Mouse (Mus musculus) heart, embryonic 14.5 days (tissue): ENCODE results near the gene Mgrn1. TPM values are rescaled to one million over a fixed set of nuclear protein-coding genes. Genes with fewer than 3 reads are reported as not detected.

Experiments
- ATAC-seq: fragments of 200-750 bp; cut with Nextera tagmentation; 2 replicates; pipeline ENCODE4 v1.8.0; 2017; ENCODE audit warnings: low read depth, moderate TSS enrichment; ENCODE audit not compliant: insufficient number of reproducible peaks, insufficient read depth, low FRiP score
- H3K27ac ChIP-seq, 2 experiments: fragments of 200-500 bp in 1 of 2; fragments of 300-500 bp in 1 of 2; sonication (generic) in 1 of 2; replicated peaks in 1 of 2; 2 replicates each; pipeline ENCODE4 v1.5.1; 2012 to 2014; ENCODE audit warnings: low read depth in 2 of 2, low read length in 2 of 2, control low read depth in 1 of 2, mild to moderate bottlenecking in 1 of 2, mixed read lengths in 1 of 2; ENCODE audit not compliant: control insufficient read depth in 1 of 2, insufficient read depth in 1 of 2
- H3K27me3 ChIP-seq: fragments of 300-500 bp; sonication (generic); 2 replicates; pipeline ENCODE4 v1.6.1; 2014; ENCODE audit warnings: mild to moderate bottlenecking, low read length, control low read depth; ENCODE audit not compliant: control insufficient read depth, insufficient read depth
- H3K36me3 ChIP-seq: fragments of 300-500 bp; sonication (generic); 2 replicates; pipeline ENCODE4 v1.6.1; 2014; ENCODE audit warnings: mild to moderate bottlenecking, control low read depth, low read length, mixed read lengths; ENCODE audit not compliant: control insufficient read depth, insufficient read depth
- H3K4me1 ChIP-seq, 2 experiments: fragments of 200-500 bp in 1 of 2; fragments of 300-500 bp in 1 of 2; sonication (generic) in 1 of 2; 2 replicates each; pipeline ENCODE4 v1.6.1; 2012 to 2014; ENCODE audit warnings: low read length in 2 of 2, control low read depth in 1 of 2, mixed read lengths in 1 of 2; ENCODE audit not compliant: control insufficient read depth in 2 of 2, insufficient read depth in 2 of 2
- H3K4me2 ChIP-seq: fragments of 300-500 bp; sonication (generic); 2 replicates; pipeline ENCODE4 v1.6.1; 2014; ENCODE audit warnings: mild to moderate bottlenecking, low read length
- H3K4me3 ChIP-seq, 2 experiments: fragments of 200-500 bp in 1 of 2; fragments of 300-500 bp in 1 of 2; sonication (generic) in 1 of 2; 2 replicates each; pipeline ENCODE4 v1.5.1; 2012 to 2014; ENCODE audit warnings: low read length in 2 of 2, mild to moderate bottlenecking in 2 of 2, control low read depth in 1 of 2, low read depth in 1 of 2, moderate library complexity in 1 of 2; ENCODE audit not compliant: control insufficient read depth in 1 of 2, insufficient read depth in 1 of 2
- H3K9ac ChIP-seq: fragments of 300-500 bp; sonication (generic); 2 replicates; pipeline ENCODE4 v1.6.1; 2014; ENCODE audit warnings: mild to moderate bottlenecking, low read length
- H3K9me3 ChIP-seq: fragments of 300-500 bp; sonication (generic); 2 replicates; pipeline ENCODE4 v1.6.1; 2016; ENCODE audit warnings: low read length, control low read depth; ENCODE audit not compliant: control insufficient read depth
- WGBS: fragments of 180-500 bp; shearing (Covaris S2); extraction: QIAGEN DNeasy Blood & Tissue Kit; methylation state at CpG from one replicate; pipeline ENCODE4 v1.1.7; 2014; 5-methylcytosine and 5-hydroxymethylcytosine counted together
- polyA plus RNA-seq: library from polyadenylated mRNA; unstranded; fragments of >200 nt; fragmentation: Nextera tagmentation; extraction: Ambion mirVana; gene quantifications from 2 replicates; pipeline ENCODE4 v1.2.1, GENCODE M21; 2014

Gene Mgrn1
- polyA plus RNA-seq, 1 experiment from 2014 or later = 115 TPM

DNA sequence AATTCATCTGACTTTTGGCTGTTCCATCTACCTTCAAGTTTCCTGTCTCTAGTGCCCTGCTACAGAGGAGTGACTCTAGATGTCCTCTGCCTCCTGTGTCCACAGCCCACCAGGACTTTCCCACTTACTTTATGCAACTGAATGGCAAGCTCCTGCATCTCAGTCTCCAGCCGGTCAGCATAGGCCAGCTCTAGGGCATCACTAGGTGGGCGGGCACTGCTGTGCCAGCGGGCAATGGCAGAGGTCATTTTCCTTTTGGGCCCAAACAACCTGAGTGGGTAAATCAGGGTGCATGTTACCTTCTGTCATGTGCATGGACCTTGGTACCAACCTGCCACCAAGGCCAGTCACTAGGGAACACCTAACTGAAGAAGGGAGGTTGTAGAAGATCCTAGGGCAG, 57.4 kb downstream of the Mgrn1 start:
- 93% methylated on average over 3 of the region's 3 CpGs for WGBS
- H3K27ac ChIP-seq = no peak overlapping the region
- ATAC-seq = no peak
- H3K4me1 ChIP-seq = peaks cover 4 to 8% of the 10 kb centered on the region in 2 experiments; a peak in 3 of 4 replicates
- H3K36me3 ChIP-seq = peaks cover 85% of the 10 kb centered on the region
- H3K4me2 ChIP-seq = no peak overlapping the region
- no peak overlapping the region for H3K4me3 ChIP-seq
- no peaks in the 10 kb centered on the region for H3K9me3 ChIP-seq
- no peak overlapping the region for H3K9ac ChIP-seq
- no peaks in the 10 kb centered on the region for H3K27me3 ChIP-seq

DNA sequence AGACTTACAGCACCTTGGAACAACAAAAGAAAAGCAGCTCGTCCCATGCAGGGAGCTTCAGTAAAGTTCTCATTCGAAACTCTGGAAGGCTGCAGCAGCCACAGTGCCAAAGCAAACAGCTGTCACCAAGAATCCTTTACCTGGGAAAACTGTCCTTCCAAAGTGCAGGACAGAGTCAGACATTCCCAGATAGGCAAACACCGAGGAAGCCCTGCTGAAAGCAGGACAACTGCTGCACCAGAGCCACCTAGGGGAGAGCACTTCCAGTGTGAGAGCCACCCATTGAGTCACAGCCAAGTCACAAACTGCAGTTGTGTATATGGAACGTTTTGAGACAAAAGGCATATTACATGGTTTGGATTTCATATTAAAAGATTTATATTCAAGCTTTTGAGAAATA, 59.4 kb downstream of the Mgrn1 start:
- H3K9me3 ChIP-seq = no peaks in the 10 kb centered on the region
- 71% methylated on average over 4 of the region's 4 CpGs for WGBS
- H3K4me1 ChIP-seq = no peaks in the 10 kb centered on the region
- H3K4me3 ChIP-seq = no peak overlapping the region
- H3K27me3 ChIP-seq = no peaks in the 10 kb centered on the region
- H3K27ac ChIP-seq = no peak overlapping the region
- no peak for ATAC-seq
- peaks cover 91% of the 10 kb centered on the region for H3K36me3 ChIP-seq
- no peak overlapping the region for H3K4me2 ChIP-seq
- H3K9ac ChIP-seq = no peak overlapping the region

DNA sequence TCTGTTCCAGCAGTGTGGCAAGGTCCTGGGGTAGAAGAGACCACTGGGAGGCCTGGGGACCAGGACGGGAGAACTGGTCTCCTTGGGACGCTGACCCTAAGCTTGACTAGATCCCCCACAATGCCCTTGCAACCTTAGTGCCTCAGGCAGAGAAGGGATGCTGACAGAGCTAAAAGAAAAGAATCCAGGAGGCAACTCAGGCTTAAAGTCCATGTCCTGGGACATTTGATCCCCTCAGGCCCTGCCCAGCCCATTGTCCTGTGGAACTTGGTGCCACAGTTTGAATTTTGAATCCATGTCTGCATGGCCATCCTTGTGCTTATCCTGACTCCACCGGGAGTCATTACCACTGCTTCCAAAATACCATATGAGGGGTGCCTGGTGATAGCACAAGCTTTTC, 60.1 kb downstream of the Mgrn1 start:
- Histone ChIP-seq H3K27ac (no peak overlapping the region), H3K4me3 (no peak overlapping the region), H3K36me3 (peaks cover 91% of the 10 kb centered on the region), H3K9ac (no peak overlapping the region), H3K27me3 (no peaks in the 10 kb centered on the region), H3K4me1 (no peaks in the 10 kb centered on the region), H3K9me3 (no peaks in the 10 kb centered on the region), H3K4me2 (no peak overlapping the region)
- WGBS = 91% methylated on average over 3 of the region's 3 CpGs
- ATAC-seq = no peak

DNA sequence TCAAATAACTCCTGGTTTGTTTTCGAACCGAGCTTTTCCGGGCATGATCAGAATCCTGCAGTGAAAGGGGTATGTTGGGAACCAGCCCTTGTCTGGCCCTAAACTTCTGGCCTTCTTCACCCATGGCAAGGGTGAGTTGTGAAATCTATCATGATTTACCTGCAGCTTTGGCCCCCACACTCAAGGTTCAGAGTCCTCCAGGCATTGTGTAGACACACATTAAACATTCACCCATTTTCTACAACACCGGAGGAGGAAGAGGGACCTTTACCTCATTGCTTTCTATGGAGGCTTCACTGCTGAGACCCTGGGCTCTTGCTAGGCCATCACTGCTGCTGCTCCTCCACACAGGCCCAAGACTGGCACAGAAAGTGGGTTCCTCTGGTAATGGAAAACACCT, 61.3 kb downstream of the Mgrn1 start:
- no peak for ATAC-seq
- 92% methylated on average over 4 of the region's 4 CpGs for whole genome bisulfite sequencing
- Histone ChIP-seq H3K4me1 (no peaks in the 10 kb centered on the region), H3K4me2 (no peak overlapping the region), H3K9me3 (no peaks in the 10 kb centered on the region), H3K9ac (no peak overlapping the region), H3K36me3 (peaks cover 91% of the 10 kb centered on the region), H3K4me3 (no peak overlapping the region), H3K27ac (no peak overlapping the region), H3K27me3 (no peaks in the 10 kb centered on the region)

DNA sequence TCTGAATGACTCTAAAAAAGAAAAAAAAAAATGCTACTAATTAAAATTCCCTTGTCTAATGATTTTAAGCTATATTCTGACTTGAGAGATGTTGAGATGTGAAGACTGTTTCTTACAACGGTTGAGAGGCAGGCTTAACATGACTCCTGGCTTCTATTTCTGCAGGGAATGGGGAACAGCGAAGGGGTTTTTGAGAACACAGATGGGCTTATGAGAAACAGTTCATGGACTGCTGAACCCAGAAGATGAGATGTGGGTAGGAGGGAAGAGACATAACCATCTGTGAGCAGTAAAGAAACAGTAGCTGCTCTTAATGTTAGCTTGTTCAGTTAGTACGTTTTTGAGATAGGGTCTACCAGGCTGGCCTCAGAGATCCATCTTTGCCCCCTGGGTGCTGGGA, 70.6 kb downstream of the Mgrn1 start:
- Histone ChIP-seq H3K4me1 (no peaks in the 10 kb centered on the region), H3K9ac (no peak overlapping the region), H3K27me3 (no peaks in the 10 kb centered on the region), H3K4me2 (no peak overlapping the region), H3K27ac (no peak overlapping the region), H3K4me3 (no peak overlapping the region), H3K9me3 (no peaks in the 10 kb centered on the region), H3K36me3 (peaks cover 73% of the 10 kb centered on the region)
- WGBS = 94% methylated on average over 3 of the region's 3 CpGs
- no peak for ATAC-seq

DNA sequence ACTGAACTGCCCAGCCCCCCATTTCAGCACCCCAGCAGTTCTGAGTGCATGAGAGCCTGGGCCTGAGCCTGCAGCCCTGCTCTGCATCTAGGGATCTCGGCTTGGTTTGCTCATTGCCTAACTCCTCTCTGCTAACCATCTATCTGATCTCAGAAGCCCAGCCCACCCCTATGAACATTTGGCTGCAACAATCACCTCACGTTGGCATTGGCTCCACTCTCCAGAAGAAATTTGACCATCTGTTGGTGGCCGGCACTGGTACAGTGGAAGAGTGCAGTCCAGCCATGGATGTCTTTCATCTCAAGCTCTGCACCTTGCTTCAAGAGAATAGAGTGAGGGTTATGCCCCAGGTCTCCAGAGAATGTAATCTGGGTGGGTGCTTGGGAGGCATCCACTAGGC, 71.4 kb downstream of the Mgrn1 start:
- H3K4me2 ChIP-seq = no peak overlapping the region
- no peaks in the 10 kb centered on the region for H3K4me1 ChIP-seq
- no peak for ATAC-seq
- H3K36me3 ChIP-seq = peaks cover 64% of the 10 kb centered on the region
- WGBS = 89% methylated on average over 3 of the region's 3 CpGs
- no peak overlapping the region for H3K27ac ChIP-seq
- H3K27me3 ChIP-seq = no peaks in the 10 kb centered on the region
- H3K9ac ChIP-seq = no peak overlapping the region
- no peaks in the 10 kb centered on the region for H3K9me3 ChIP-seq
- H3K4me3 ChIP-seq = no peak overlapping the region

DNA sequence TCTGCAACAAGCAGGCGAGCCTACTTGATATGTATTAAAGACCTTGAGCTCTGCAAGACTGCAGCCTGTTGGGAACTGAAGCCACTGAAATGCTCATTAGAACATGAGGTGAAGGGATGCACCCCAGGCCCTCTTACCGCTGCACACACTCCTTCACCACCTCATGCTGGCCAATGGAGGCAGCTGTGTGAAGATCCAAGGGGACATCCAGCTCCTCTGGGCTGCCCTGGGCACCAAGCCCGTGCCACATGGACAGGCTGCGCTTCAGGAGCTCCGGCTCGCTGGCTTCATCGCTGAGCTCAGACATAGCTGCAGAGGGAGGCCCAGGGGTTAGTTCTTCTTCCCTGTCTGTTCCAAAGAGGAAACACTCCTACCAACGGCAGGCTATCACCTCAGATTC, 74.2 kb downstream of the Mgrn1 start:
- Histone ChIP-seq H3K36me3 (peaks cover 36% of the 10 kb centered on the region), H3K4me3 (no peak overlapping the region), H3K27me3 (no peaks in the 10 kb centered on the region), H3K9me3 (no peaks in the 10 kb centered on the region), H3K9ac (no peak overlapping the region), H3K27ac (no peak overlapping the region), H3K4me1 (peaks cover 4 to 13% of the 10 kb centered on the region in 2 experiments; a peak in 3 of 4 replicates), H3K4me2 (no peak overlapping the region)
- 87% methylated on average over 8 of the region's 8 CpGs for WGBS
- no peak for ATAC-seq

DNA sequence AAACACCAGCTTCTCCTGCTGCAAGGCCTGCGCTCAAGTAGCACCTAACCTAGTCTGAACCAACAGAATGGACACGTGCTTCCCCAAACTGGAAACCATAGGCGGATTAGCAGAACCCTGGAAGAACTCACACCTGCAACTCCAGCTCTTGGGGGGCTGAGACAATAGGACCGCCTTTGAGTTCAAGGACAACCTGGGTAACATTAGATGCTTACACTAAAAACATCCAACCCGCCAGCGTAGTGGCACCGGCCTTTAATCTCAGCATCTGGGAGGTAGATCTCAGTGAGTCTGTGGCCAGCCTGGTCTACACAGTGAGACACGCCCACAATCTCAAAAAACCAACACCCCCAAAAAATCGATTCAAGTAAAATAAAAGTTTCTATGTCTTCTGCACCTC, 77.3 kb downstream of the Mgrn1 start:
- Histone ChIP-seq H3K27ac (peak overlapping the region in 1 of 2 experiments; percentile 69; a peak in 2 of 4 replicates), H3K4me2 (peak overlapping the region; percentile 69), H3K36me3 (peaks cover 9% of the 10 kb centered on the region; the same call in 1 of the 2 replicates), H3K9me3 (no peaks in the 10 kb centered on the region), H3K4me3 (peak overlapping the region; percentile 62 to 91), H3K9ac (peak overlapping the region; percentile 77), H3K4me1 (peaks cover 4 to 16% of the 10 kb centered on the region in 2 experiments; a peak in 3 of 4 replicates), H3K27me3 (no peaks in the 10 kb centered on the region)
- ATAC-seq = no peak
- WGBS = 36% methylated on average over 9 of the region's 9 CpGs
